Mouse (Mus musculus): ENCODE measurements around the gene 4921539E11Rik. TPM values are rescaled to one million over a fixed set of nuclear protein-coding genes. Genes with fewer than 3 reads are reported as not detected.

The 4921539E11Rik gene
- polyA plus RNA-seq, 1 experiment from 2014 or later, result not detected

DNA sequence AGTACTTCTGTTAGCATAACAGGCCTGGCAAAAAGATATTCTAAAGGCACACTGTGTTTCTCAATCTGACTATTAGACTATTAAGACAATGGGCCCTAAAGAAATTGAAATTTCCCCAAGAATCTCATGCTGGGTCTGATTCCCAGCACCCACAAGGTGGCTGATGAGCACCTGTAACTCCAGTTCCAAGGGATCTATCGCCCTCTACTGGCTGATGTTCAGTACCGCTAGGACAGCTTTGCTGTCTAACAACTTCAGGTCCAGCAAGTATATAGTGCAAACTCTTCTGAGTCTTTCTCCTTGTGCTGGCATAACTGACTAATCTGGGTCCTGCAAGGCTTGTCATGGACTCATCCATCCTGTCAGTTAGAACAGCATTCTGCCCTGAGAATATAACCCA, 98.2 kb downstream of the 4921539E11Rik start:
- H3K9me3 ChIP-seq, result no peaks in the 10 kb centered on the region
- 81% methylated on average over 2 of the region's 2 CpGs for WGBS
- H3K36me3 ChIP-seq, result no peaks in the 10 kb centered on the region; the same call in 1 of the 2 replicates
- H3K27ac ChIP-seq, result no peak overlapping the region
- no peak overlapping the region for H3K4me3 ChIP-seq (replicated peaks)
- no peaks in the 10 kb centered on the region for H3K4me1 ChIP-seq
- no peaks in the 10 kb centered on the region for H3K27me3 ChIP-seq (replicated peaks)
- no peak overlapping the region for H3K4me2 ChIP-seq
- H3K9ac ChIP-seq, result no peak overlapping the region
- no peak for ATAC-seq (ENCODE audit: insufficient read depth, low FRiP score, low read depth)

DNA sequence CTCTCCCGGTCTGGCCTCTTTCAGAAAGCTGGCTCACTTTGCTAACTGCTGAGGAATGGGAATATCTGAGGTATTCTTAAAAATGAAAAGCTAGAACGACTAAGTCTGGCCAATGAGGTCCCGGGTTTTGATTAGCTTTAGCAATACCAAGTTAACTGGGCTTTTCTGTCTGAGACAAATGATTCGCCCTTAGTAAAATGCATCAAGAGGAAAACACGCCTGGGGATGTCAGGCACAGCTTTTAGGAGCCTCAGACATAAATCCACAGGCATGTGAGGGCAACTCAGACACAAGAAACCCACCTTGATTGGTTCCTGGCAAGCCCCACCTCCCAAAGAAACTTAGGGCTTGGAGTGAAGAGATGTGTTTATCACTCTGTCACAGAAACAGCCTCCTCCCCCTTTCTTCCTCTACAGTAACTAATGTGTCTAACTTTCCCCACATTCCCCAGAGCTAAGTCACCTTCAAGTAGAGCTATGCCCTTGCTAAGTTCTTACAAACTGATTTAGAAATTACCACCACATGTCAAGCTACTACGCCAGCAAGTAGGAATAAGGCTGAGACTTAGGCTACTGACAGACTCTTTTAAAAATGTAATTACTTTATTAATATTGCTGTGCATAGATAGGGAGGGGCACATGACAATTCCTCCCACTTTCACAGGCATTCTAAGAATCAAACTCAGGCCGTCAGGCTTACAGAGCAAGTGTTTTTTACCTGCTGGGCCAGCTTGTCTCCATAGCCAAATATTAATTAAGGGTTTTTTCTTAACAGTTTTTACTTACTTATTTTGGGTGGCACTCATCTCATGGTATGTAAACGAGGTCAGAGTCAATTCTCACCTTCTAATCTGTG, 101.7 kb downstream of the 4921539E11Rik start:
- Histone ChIP-seq H3K9ac (no peak overlapping the region), H3K27me3 (replicated peaks) (no peaks in the 10 kb centered on the region), H3K27ac (no peak overlapping the region), H3K36me3 (peaks cover 6% of the 10 kb centered on the region), H3K4me1 (no peaks in the 10 kb centered on the region), H3K9me3 (no peaks in the 10 kb centered on the region), H3K4me3 (replicated peaks) (no peak overlapping the region), H3K4me2 (no peak overlapping the region)
- WGBS, result 69% methylated on average over 8 of the region's 8 CpGs
- peak; percentile 81; the same call in 1 of the 2 replicates for ATAC-seq (ENCODE audit: insufficient read depth, low FRiP score, low read depth)

Other genes starting within 250 kb of the 4921539E11Rik start
- gene Mier1, start 176.5 kb downstream of the 4921539E11Rik start, polyA plus RNA-seq (2015; fragmentation: Nextera tagmentation; extraction: Ambion mirVana), result 44.7 and 49.3 TPM in 2 replicates
- gene Wdr78, start 176.3 kb downstream of the 4921539E11Rik start, polyA plus RNA-seq (2015; fragmentation: Nextera tagmentation; extraction: Ambion mirVana), result 2.1 and 2.3 TPM in 2 replicates
- gene Slc35d1, start 75.7 kb downstream of the 4921539E11Rik start, polyA plus RNA-seq (2015; fragmentation: Nextera tagmentation; extraction: Ambion mirVana), result 11.3 and 11.5 TPM in 2 replicates
- 21.2 and 22.8 TPM in 2 replicates for gene Oma1, start 22.9 kb upstream of the 4921539E11Rik start, polyA plus RNA-seq (2015; fragmentation: Nextera tagmentation; extraction: Ambion mirVana)